Mouse (Mus musculus) forebrain, embryonic 10.5 days (tissue): ENCODE results near the gene Caps2. TPM values are rescaled to one million over a fixed set of nuclear protein-coding genes. Genes with fewer than 3 reads are reported as not detected.
"Not testable (repeated sequence)": the region's sequence is repeated elsewhere in the genome, so short reads cannot be mapped to it uniquely, and the experiment has no call there.

Source experiments
- DNase-seq: peaks from one replicate; pipeline ENCODE4 v3.0.0-alpha.2; 2017; ENCODE audit warnings: low spot score; ENCODE audit errors: extremely low spot score
- H3K27ac ChIP-seq: fragments of 300-500 bp; sonication (generic); 2 replicates; pipeline ENCODE4 v1.5.1; 2016; ENCODE audit warnings: mild to moderate bottlenecking
- H3K27me3 ChIP-seq: fragments of 300-500 bp; sonication (generic); 2 replicates; pipeline ENCODE4 v1.6.1; 2016; ENCODE audit warnings: mild to moderate bottlenecking; ENCODE audit not compliant: poor library complexity, severe bottlenecking
- H3K36me3 ChIP-seq: fragments of 300-500 bp; sonication (generic); replicated peaks from 2 replicates; pipeline ENCODE4 v1.6.1; 2016; ENCODE audit warnings: mild to moderate bottlenecking, moderate library complexity
- H3K4me1 ChIP-seq: fragments of 300-500 bp; sonication (generic); 2 replicates; pipeline ENCODE4 v1.6.1; 2016
- H3K4me3 ChIP-seq: fragments of 300-500 bp; sonication (generic); 2 replicates; pipeline ENCODE4 v1.5.1; 2016; ENCODE audit warnings: mild to moderate bottlenecking, moderate library complexity
- H3K9me3 ChIP-seq: fragments of 300-500 bp; sonication (generic); 2 replicates; pipeline ENCODE4 v1.6.1; 2016; ENCODE audit warnings: mild to moderate bottlenecking, moderate library complexity
- WGBS: fragments of 180-500 bp; shearing (Covaris S2); methylation state at CpG from one replicate; pipeline ENCODE4 v1.1.7; 2016; 5-methylcytosine and 5-hydroxymethylcytosine counted together
- polyA plus RNA-seq: library from polyadenylated mRNA; unstranded; fragments of >200 nt; fragmentation: Nextera tagmentation; extraction: Ambion mirVana; gene quantifications from 2 replicates; pipeline ENCODE4 v1.2.1, GENCODE M21; 2016

Gene Caps2
- polyA plus RNA-seq, 1 experiment from 2014 or later: 0.38 TPM

DNA sequence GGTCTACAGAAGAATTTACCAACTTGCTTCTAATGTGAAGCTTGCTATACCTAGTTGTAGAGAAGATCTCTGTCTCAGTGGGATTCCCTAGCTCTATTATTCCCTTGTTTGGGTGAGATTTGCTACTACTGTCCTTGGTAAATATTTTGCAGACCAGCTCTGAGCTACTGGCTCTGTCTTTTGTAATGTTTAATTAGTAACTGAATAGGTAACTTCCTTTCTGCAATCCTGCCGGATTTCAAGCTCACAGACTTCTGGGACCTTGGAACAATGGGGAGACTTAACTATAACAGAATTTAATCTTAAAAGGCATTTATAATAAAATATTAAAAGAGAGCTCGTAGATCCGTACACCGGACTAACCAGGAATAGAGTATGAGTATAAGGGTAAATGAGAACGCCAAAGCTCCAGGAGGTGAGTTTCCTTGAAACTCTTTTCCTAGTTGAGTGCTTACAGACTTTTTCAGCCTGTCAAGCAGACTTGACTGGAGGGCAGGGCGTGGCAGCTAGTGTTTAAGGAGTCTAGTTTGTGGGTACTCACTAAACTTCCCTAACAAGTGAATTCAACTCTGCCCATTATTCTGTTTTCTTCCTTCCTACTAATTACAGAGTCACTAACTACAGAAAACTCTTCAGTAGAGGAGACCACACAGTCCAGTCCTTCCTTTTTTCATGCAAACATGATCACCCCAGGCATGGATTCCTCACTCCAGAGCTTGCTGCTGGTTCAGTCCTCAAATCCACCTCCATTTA lies 65.8 kb downstream of the Caps2 start:
- DNase-seq, H3K27me3 ChIP-seq, H3K4me1 ChIP-seq, H3K27ac ChIP-seq, H3K4me3 ChIP-seq, H3K36me3 ChIP-seq, H3K9me3 ChIP-seq: not testable (repeated sequence)
- WGBS: 34% methylated on average over 6 of the region's 6 CpGs

DNA sequence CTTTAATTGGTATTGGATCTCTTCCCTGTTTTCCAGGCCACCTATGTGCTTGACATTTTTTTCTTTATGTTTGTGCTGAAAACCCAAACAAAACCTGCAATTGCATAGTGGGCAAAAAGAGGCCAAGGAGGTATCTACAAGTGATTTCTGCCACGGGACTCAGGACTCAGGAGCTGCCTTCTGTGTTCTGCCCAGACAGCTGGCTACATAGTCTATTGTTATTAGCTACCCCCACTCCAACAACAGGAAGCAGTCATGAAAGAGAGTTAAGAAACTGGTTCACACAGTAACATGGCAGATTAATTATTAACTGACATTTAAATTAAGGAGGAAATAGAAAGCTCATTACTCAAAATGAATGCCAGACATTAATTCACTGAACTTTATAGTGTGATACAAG lies 69.3 kb downstream of the Caps2 start:
- DNase-seq: not testable (repeated sequence)
- WGBS: 23% methylated on average over 1 of the region's 1 CpGs

GRCm38 (mm10) chr10:112235396-112235940 lies 72.0 kb downstream of the Caps2 start:
- H3K27me3 ChIP-seq, H3K27ac ChIP-seq: not testable (repeated sequence)
- 88% methylated on average over 5 of the region's 5 CpGs for WGBS

More for the DNA sequence above, 69.3 kb downstream of the Caps2 start:
- H3K36me3 ChIP-seq, H3K9me3 ChIP-seq, H3K4me3 ChIP-seq, H3K27me3 ChIP-seq, H3K27ac ChIP-seq, H3K4me1 ChIP-seq: not testable (repeated sequence)

DNA sequence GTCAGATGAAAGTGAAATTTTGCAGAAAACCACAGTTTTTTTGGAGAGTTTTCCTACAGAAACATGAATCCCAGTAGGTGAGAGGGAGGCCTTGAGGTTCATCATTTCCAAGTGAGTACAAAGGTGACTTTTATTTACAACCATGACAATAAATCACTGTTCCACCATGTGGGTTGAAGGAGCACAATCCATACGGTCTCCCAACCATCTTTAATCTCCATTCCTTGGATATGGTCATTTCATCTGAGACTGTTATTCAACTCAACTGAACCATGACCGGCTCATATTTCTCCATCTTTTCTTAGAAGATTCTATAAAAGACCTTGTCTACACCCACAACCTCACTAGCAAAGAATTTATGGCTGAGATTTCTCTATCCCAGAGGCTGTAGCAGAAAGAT lies 84.9 kb downstream of the Caps2 start:
- no peaks in the 10 kb centered on the region for H3K4me1 ChIP-seq
- H3K9me3 ChIP-seq: no peaks in the 10 kb centered on the region
- DNase-seq: no peak
- no peaks in the 10 kb centered on the region for H3K36me3 ChIP-seq
- WGBS: 84% methylated on average over 2 of the region's 2 CpGs
- no peak overlapping the region for H3K27ac ChIP-seq
- no peak overlapping the region for H3K4me3 ChIP-seq
- no peaks in the 10 kb centered on the region for H3K27me3 ChIP-seq

More at GRCm38 (mm10) chr10:112235396-112235940, 72.0 kb downstream of the Caps2 start:
- DNase-seq, H3K4me1 ChIP-seq, H3K36me3 ChIP-seq, H3K9me3 ChIP-seq, H3K4me3 ChIP-seq: not testable (repeated sequence)

- no peak for DNase-seq
- Histone ChIP-seq H3K9me3 (no peaks in the 10 kb centered on the region), H3K36me3 (no peaks in the 10 kb centered on the region), H3K4me1 (no peaks in the 10 kb centered on the region), H3K27ac (no peak overlapping the region), H3K4me3 (no peak overlapping the region), H3K27me3 (peaks cover 9% of the 10 kb centered on the region; the same call in 1 of the 2 replicates)
- WGBS: 84% methylated on average over 3 of the region's 3 CpGs
Measured at GRCm38 (mm10) chr10:112263467-112263866, 100.0 kb downstream of the Caps2 start.

Other genes with a start within 250 kb of the Caps2 start
- gene Krr1, start 191.0 kb upstream of the Caps2 start, polyA plus RNA-seq: 60.4 and 64.8 TPM in 2 replicates
- 0.82 and 1.0 TPM in 2 replicates for gene Glipr1, start 161.0 kb upstream of the Caps2 start, polyA plus RNA-seq
- not detected in 2 replicates for gene Glipr1l1, start 103.4 kb upstream of the Caps2 start, polyA plus RNA-seq
- not detected in 2 replicates for gene Glipr1l2, start 80.3 kb upstream of the Caps2 start, polyA plus RNA-seq
- not detected in 2 replicates for gene Glipr1l3, start 3.3 kb upstream of the Caps2 start, polyA plus RNA-seq
- 0.30 and 0.32 TPM in 2 replicates for gene Kcnc2, start 107.5 kb downstream of the Caps2 start, polyA plus RNA-seq